16 mouse cellular contexts compared by ENCODE assay signal in the genomic region with DNA sequence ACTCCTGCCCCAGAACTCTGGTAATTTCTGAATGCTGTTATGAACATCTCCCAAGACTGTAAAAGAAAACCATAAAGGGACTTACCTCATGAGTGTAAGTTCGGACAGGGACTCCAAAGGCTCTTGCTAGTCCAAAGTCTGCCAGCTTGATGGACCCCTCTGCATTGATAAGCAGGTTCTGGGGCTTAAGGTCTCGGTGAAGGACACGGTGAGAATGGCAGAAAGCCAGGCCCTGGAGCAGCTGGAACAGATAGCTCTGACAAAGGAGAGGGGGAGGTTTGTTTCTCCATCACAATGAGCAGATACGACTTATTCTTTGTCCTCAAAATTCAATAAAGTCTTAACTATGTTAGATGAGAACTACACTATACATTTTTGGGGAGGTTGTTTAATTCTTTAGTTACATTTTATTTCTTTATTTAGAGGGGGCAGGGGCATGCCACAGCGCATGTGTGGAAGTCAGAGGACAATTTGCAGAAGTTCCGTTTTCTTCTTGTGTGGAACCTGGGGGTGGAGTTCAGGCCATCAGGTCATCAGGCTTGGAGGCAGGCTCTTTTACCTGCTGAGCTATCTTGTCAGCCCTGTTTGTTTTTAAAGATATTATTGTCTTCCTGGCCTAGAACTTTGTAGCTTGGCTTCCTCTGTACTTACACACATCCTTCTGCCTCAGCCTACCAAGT. TPM values are rescaled to one million over a fixed set of nuclear protein-coding genes. Genes with fewer than 3 reads are reported as not detected.
DNase-seq lines count a peak whose midpoint lies in the region; ATAC-seq lines count a peak whose summit lies in the region.
"Had no signal": no experiment of that assay in that cellular context is flagged by ENCODE, and none has a peak within 500 bp of the region (broad histone marks: within the 10 kb centered on the region; RNA-seq: fewer than 3 reads in every experiment).

No protein-coding gene starts in this region.

- peaks cover 21% of the 10 kb centered on the region for H3K4me1 ChIP-seq in liver, embryonic 11.5 days (replicated peaks; ENCODE audit: control insufficient read depth, insufficient read depth, low read length)
- peaks cover 57% of the 10 kb centered on the region for H3K4me1 ChIP-seq in liver, embryonic 12.5 days
- H3K4me1 ChIP-seq in midbrain, embryonic 14.5 days (ENCODE audit: control insufficient read depth, insufficient read depth, low read length), result peaks cover 9% of the 10 kb centered on the region; the same call in 1 of the 2 replicates
- H3K4me1 ChIP-seq in forebrain, embryonic 12.5 days, result peaks cover 27% of the 10 kb centered on the region

- H3K36me3 ChIP-seq in liver, embryonic 11.5 days (ENCODE audit: control insufficient read depth, insufficient read depth, low read length), result peaks cover 29% of the 10 kb centered on the region
- peaks cover 58% of the 10 kb centered on the region for H3K36me3 ChIP-seq in liver, embryonic 12.5 days
- H3K36me3 ChIP-seq in splenic B cell, adult 2 months (ENCODE audit: control insufficient read depth, insufficient read depth, low read length, poor library complexity, severe bottlenecking), result peaks cover 5% of the 10 kb centered on the region
- no peaks in the 10 kb centered on the region for H3K36me3 ChIP-seq in midbrain, embryonic 14.5 days (ENCODE audit: control insufficient read depth, insufficient read depth, low read length)
- peaks cover 52% of the 10 kb centered on the region for H3K36me3 ChIP-seq in forebrain, embryonic 12.5 days (replicated peaks)

- WGBS in liver, embryonic 11.5 days, result 73% methylated on average over 6 of the region's 6 CpGs
- WGBS in liver, embryonic 12.5 days (ENCODE audit: insufficient replicate concordance), result 58% methylated on average over 6 of the region's 6 CpGs
- WGBS in midbrain, embryonic 14.5 days, result 73% methylated on average over 6 of the region's 6 CpGs
- 88% methylated on average over 6 of the region's 6 CpGs for WGBS in forebrain, embryonic 12.5 days

- H3K9me3 ChIP-seq in liver, embryonic 11.5 days (ENCODE audit: control insufficient read depth, low read length), result no peaks in the 10 kb centered on the region
- no peaks in the 10 kb centered on the region for H3K9me3 ChIP-seq in liver, embryonic 12.5 days (replicated peaks)
- H3K9me3 ChIP-seq in midbrain, embryonic 14.5 days (ENCODE audit: control insufficient read depth, low read length), result no peaks in the 10 kb centered on the region
- no peaks in the 10 kb centered on the region for H3K9me3 ChIP-seq in forebrain, embryonic 12.5 days
- H3K9me3 ChIP-seq: forebrain, embryonic 10.5 days had no signal

- H3K4me2 ChIP-seq in liver, embryonic 11.5 days, result peak overlapping the region; percentile 79; the same call in 1 of the 2 replicates
- peak overlapping the region; percentile 83 for H3K4me2 ChIP-seq in liver, embryonic 12.5 days
- H3K4me2 ChIP-seq in midbrain, embryonic 14.5 days (ENCODE audit: low read length), result no peak overlapping the region
- H3K4me2 ChIP-seq in forebrain, embryonic 12.5 days, result no peak overlapping the region
- H3K4me2 ChIP-seq: midbrain, embryonic 11.5 days had no signal

- no peaks in the 10 kb centered on the region for H3K27me3 ChIP-seq in liver, embryonic 11.5 days (replicated peaks; ENCODE audit: control insufficient read depth, insufficient read depth, low read length)
- no peaks in the 10 kb centered on the region for H3K27me3 ChIP-seq in liver, embryonic 12.5 days (replicated peaks)
- no peaks in the 10 kb centered on the region for H3K27me3 ChIP-seq in splenic B cell, adult 2 months (ENCODE audit: control insufficient read depth, insufficient read depth, low read length, poor library complexity, severe bottlenecking)
- H3K27me3 ChIP-seq in midbrain, embryonic 14.5 days (ENCODE audit: control insufficient read depth, insufficient read depth, low read length), result no peaks in the 10 kb centered on the region
- 0 out of 2 replicates have a peak, but pooled peaks cover 2% of the 10 kb centered on the region for H3K27me3 ChIP-seq in forebrain, embryonic 12.5 days

- no peak for ATAC-seq in liver, embryonic 11.5 days (replicated peaks; ENCODE audit: low FRiP score)
- no peak for ATAC-seq in liver, embryonic 12.5 days
- ATAC-seq in midbrain, embryonic 14.5 days (ENCODE audit: low FRiP score, low TSS enrichment), result no peak
- no peak for ATAC-seq in forebrain, embryonic 12.5 days (ENCODE audit: low FRiP score)

- peak; percentile 42 to 58 for DNase-seq in adrenal gland, adult (ENCODE audit: inconsistent age in 2 of 2, low spot score in 1 of 2)
- no peak for DNase-seq in adrenal gland, adult 8-10 months
- DNase-seq in liver, embryonic 11.5 days (ENCODE audit: low spot score), result no peak
- DNase-seq in liver, result no peak
- peak; percentile 35 for DNase-seq in splenic B cell, adult 2 months (ENCODE audit: low read depth, low spot score)
- DNase-seq in midbrain, embryonic 14.5 days, result no peak
- DNase-seq: cerebellum, adult 9-10 months; heart, adult 11 months; kidney, postnatal 10 days; left cerebral cortex, postnatal 4 days; lung, postnatal 10 days; retina, postnatal 1 day had no signal

- 0 out of 2 replicates have a peak overlapping the region, but pooled peaks have one; percentile 23 for H3K27ac ChIP-seq in liver, embryonic 11.5 days (ENCODE audit: low read depth, low read length)
- H3K27ac ChIP-seq in liver, embryonic 12.5 days, result peak overlapping the region; percentile 23
- no peak overlapping the region for H3K27ac ChIP-seq in midbrain, embryonic 14.5 days (replicated peaks; ENCODE audit: low read depth, low read length)
- no peak overlapping the region for H3K27ac ChIP-seq in forebrain, embryonic 12.5 days
- H3K27ac ChIP-seq: forebrain, embryonic 10.5 days had no signal

- peak overlapping the region; percentile 11; the same call in 1 of the 2 replicates for H3K9ac ChIP-seq in liver, embryonic 11.5 days (ENCODE audit: low read depth, low read length)
- H3K9ac ChIP-seq in liver, embryonic 12.5 days, result peak overlapping the region; percentile 81; the same call in 1 of the 2 replicates
- no peak overlapping the region for H3K9ac ChIP-seq in midbrain, embryonic 14.5 days (replicated peaks; ENCODE audit: low read length)
- no peak overlapping the region for H3K9ac ChIP-seq in forebrain, embryonic 12.5 days

- no peak overlapping the region for H3K4me3 ChIP-seq in liver, embryonic 11.5 days (ENCODE audit: low read depth, low read length)
- H3K4me3 ChIP-seq in liver, embryonic 12.5 days, result no peak overlapping the region
- no peak overlapping the region for H3K4me3 ChIP-seq in midbrain, embryonic 14.5 days (replicated peaks; ENCODE audit: low read depth, low read length)
- no peak overlapping the region for H3K4me3 ChIP-seq in forebrain, embryonic 12.5 days (replicated peaks)

RNA-seq across cellular contexts. Expression of gene Pmel, which starts 1.5 kb away (rescaled TPM):
- total RNA-seq in adrenal gland, adult 8-10 months (2022), result 1 to 10 TPM; 1.1 to 1.7 (median 1.3) TPM
- polyA plus RNA-seq in liver, embryonic 11.5 days (2014; fragmentation: Nextera tagmentation; extraction: Ambion mirVana), result 0.83 and 0.85 TPM in 2 replicates
- polyA plus RNA-seq in liver, embryonic 12.5 days (2016; fragmentation: Nextera tagmentation; extraction: Ambion mirVana), result 0.36 and 0.43 TPM in 2 replicates
- 0.22 and 0.38 TPM in 2 replicates for polyA plus RNA-seq in midbrain, embryonic 14.5 days (2014; fragmentation: Nextera tagmentation; extraction: Ambion mirVana)
- polyA plus RNA-seq in forebrain, embryonic 12.5 days (2016; fragmentation: Nextera tagmentation; extraction: Ambion mirVana), result 0.88 and 4.4 TPM in 2 replicates

RNA-seq across cellular contexts. Expression of gene Cdk2, which starts 2.4 kb away (rescaled TPM):
- total RNA-seq in adrenal gland, adult 8-10 months (2022), result 10 to 100 TPM; 13.4 to 26.6 (median 19.3) TPM
- polyA plus RNA-seq in liver, embryonic 11.5 days (2014; fragmentation: Nextera tagmentation; extraction: Ambion mirVana), result 102 and 117 TPM in 2 replicates
- polyA plus RNA-seq in liver, embryonic 12.5 days (2016; fragmentation: Nextera tagmentation; extraction: Ambion mirVana), result 82.8 and 84.9 TPM in 2 replicates
- 13.2 and 24.2 TPM in 2 replicates for polyA plus RNA-seq in midbrain, embryonic 14.5 days (2014; fragmentation: Nextera tagmentation; extraction: Ambion mirVana)
- polyA plus RNA-seq in forebrain, embryonic 12.5 days (2016; fragmentation: Nextera tagmentation; extraction: Ambion mirVana), result 95.2 and 104 TPM in 2 replicates

RNA-seq across cellular contexts. Expression of gene Rab5b, which starts 6.4 kb away (rescaled TPM):
- total RNA-seq in adrenal gland, adult 8-10 months (2022), result 100 to 1,000 TPM; 126 to 149 (median 145) TPM
- 46.9 and 47.1 TPM in 2 replicates for polyA plus RNA-seq in liver, embryonic 11.5 days (2014; fragmentation: Nextera tagmentation; extraction: Ambion mirVana)
- 34.2 and 34.7 TPM in 2 replicates for polyA plus RNA-seq in liver, embryonic 12.5 days (2016; fragmentation: Nextera tagmentation; extraction: Ambion mirVana)
- polyA plus RNA-seq in midbrain, embryonic 14.5 days (2014; fragmentation: Nextera tagmentation; extraction: Ambion mirVana), result 80.4 and 100 TPM in 2 replicates
- polyA plus RNA-seq in forebrain, embryonic 12.5 days (2016; fragmentation: Nextera tagmentation; extraction: Ambion mirVana), result 90.9 and 98.8 TPM in 2 replicates

RNA-seq across cellular contexts. Expression of gene Suox, which starts 28.6 kb away (rescaled TPM):
- 10 to 100 TPM; 28.7 to 35.1 (median 31.4) TPM for total RNA-seq in adrenal gland, adult 8-10 months (2022)
- polyA plus RNA-seq in liver, embryonic 11.5 days (2014; fragmentation: Nextera tagmentation; extraction: Ambion mirVana), result 12.4 and 12.5 TPM in 2 replicates
- 10.4 and 10.5 TPM in 2 replicates for polyA plus RNA-seq in liver, embryonic 12.5 days (2016; fragmentation: Nextera tagmentation; extraction: Ambion mirVana)
- polyA plus RNA-seq in midbrain, embryonic 14.5 days (2014; fragmentation: Nextera tagmentation; extraction: Ambion mirVana), result 10.3 and 10.4 TPM in 2 replicates
- polyA plus RNA-seq in forebrain, embryonic 12.5 days (2016; fragmentation: Nextera tagmentation; extraction: Ambion mirVana), result 10.4 and 10.7 TPM in 2 replicates

RNA-seq across cellular contexts. Expression of gene Dgka, which starts 42.2 kb away (rescaled TPM):
- total RNA-seq in adrenal gland, adult 8-10 months (2022), result 10 to 100 TPM; 16.5 to 41.1 (median 28.6) TPM
- 4.6 and 5.5 TPM in 2 replicates for polyA plus RNA-seq in liver, embryonic 11.5 days (2014; fragmentation: Nextera tagmentation; extraction: Ambion mirVana)
- polyA plus RNA-seq in liver, embryonic 12.5 days (2016; fragmentation: Nextera tagmentation; extraction: Ambion mirVana), result 2.8 TPM in 2 replicates
- 5.7 and 6.2 TPM in 2 replicates for polyA plus RNA-seq in midbrain, embryonic 14.5 days (2014; fragmentation: Nextera tagmentation; extraction: Ambion mirVana)
- polyA plus RNA-seq in forebrain, embryonic 12.5 days (2016; fragmentation: Nextera tagmentation; extraction: Ambion mirVana), result 3.9 and 4.2 TPM in 2 replicates

Comparison
In these comparisons a context has a peak if more than half of its experiments do, and no peak if none do; other contexts are left out.
1. DNase-seq: peak in adrenal gland, adult (2 of 2) and splenic B cell, adult 2 months (single experiment); none in adrenal gland, adult 8-10 months (single experiment), liver, embryonic 11.5 days (single experiment), liver (single experiment) and midbrain, embryonic 14.5 days (single experiment).
2. H3K27ac ChIP-seq: peak in liver, embryonic 11.5 days (single experiment) and liver, embryonic 12.5 days (single experiment); none in midbrain, embryonic 14.5 days (single experiment) and forebrain, embryonic 12.5 days (single experiment).
3. H3K4me2 ChIP-seq: peak in liver, embryonic 11.5 days (single experiment) and liver, embryonic 12.5 days (single experiment); none in midbrain, embryonic 14.5 days (single experiment) and forebrain, embryonic 12.5 days (single experiment).
4. H3K9ac ChIP-seq: peak in liver, embryonic 11.5 days (single experiment) and liver, embryonic 12.5 days (single experiment); none in midbrain, embryonic 14.5 days (single experiment) and forebrain, embryonic 12.5 days (single experiment).